Mouse (Mus musculus): ENCODE results near the gene Slc47a1. TPM values are rescaled to one million over a fixed set of nuclear protein-coding genes. Genes with fewer than 3 reads are reported as not detected.
A peak's percentile ranks its signal among the peaks of the same experiment; 100 is the strongest.

Gene Slc47a1
- total and polyA plus RNA-seq, 2 experiments from 2014 or later, result 31.5 to 49.4 TPM

- H3K4me1 ChIP-seq (ENCODE audit: control insufficient read depth, insufficient read depth), result no peaks in the 10 kb centered on the region
- H3K4me2 ChIP-seq (ENCODE audit: low read depth, low read length), result no peak overlapping the region
- no peaks in the 10 kb centered on the region for H3K36me3 ChIP-seq (replicated peaks; ENCODE audit: control insufficient read depth, insufficient read depth, low read length)
- DNase-seq (ENCODE audit: low spot score), result peak; percentile 79
- H3K9me3 ChIP-seq (replicated peaks; ENCODE audit: control insufficient read depth, low read length), result no peaks in the 10 kb centered on the region
- ATAC-seq (ENCODE audit: insufficient read depth, low read depth), result peak; percentile 77
- H3K9ac ChIP-seq (replicated peaks; ENCODE audit: low read depth, low read length), result no peak overlapping the region
- H3K4me3 ChIP-seq (ENCODE audit: low read depth, low read length), result no peak overlapping the region
- no peak overlapping the region for H3K27ac ChIP-seq (ENCODE audit: low read depth)
- no peaks in the 10 kb centered on the region for H3K27me3 ChIP-seq (ENCODE audit: control insufficient read depth, insufficient read depth, low read length)
- TF ChIP-seq EP300 (IDR thresholded peaks at IDR 0.05; ENCODE audit: low read depth), result no peak
- TF ChIP-seq CTCF (IDR thresholded peaks at IDR 0.05; ENCODE audit: low read depth), result peak; percentile 93
- WGBS, result 12% methylated on average over 8 of the region's 8 CpGs
Observed at GRCm38 (mm10) chr11:61349337-61349736, 28.8 kb downstream of the Slc47a1 start.

GRCm38 (mm10) chr11:61346133-61346532 lies 32.0 kb downstream of the Slc47a1 start:
- 67% methylated on average over 8 of the region's 8 CpGs for WGBS
- DNase-seq (ENCODE audit: low spot score) (no peak), ATAC-seq (ENCODE audit: insufficient read depth, low read depth) (no peak)
- TF ChIP-seq CTCF (IDR thresholded peaks at IDR 0.05; ENCODE audit: low read depth) (peak; percentile 7; the same call in 1 of the 2 replicates), EP300 (IDR thresholded peaks at IDR 0.05; ENCODE audit: low read depth) (no peak)
- Histone ChIP-seq H3K27me3 (ENCODE audit: control insufficient read depth, insufficient read depth, low read length) (peaks cover 19% of the 10 kb centered on the region), H3K36me3 (replicated peaks; ENCODE audit: control insufficient read depth, insufficient read depth, low read length) (peaks cover 8% of the 10 kb centered on the region; the same call in 1 of the 2 replicates), H3K4me1 (ENCODE audit: control insufficient read depth, insufficient read depth) (no peaks in the 10 kb centered on the region), H3K9me3 (replicated peaks; ENCODE audit: control insufficient read depth, low read length) (no peaks in the 10 kb centered on the region), H3K27ac (ENCODE audit: low read depth) (no peak overlapping the region), H3K4me3 (ENCODE audit: low read depth, low read length) (no peak overlapping the region), H3K9ac (replicated peaks; ENCODE audit: low read depth, low read length) (no peak overlapping the region), H3K4me2 (ENCODE audit: low read depth, low read length) (no peak overlapping the region)

GRCm38 (mm10) chr11:61342505-61343420 lies 35.4 kb downstream of the Slc47a1 start, which contains the start of gene Slc47a2:
Slc47a2 (minus strand) TSS chr11:61342860.
- Histone ChIP-seq H3K36me3 (replicated peaks; ENCODE audit: control insufficient read depth, insufficient read depth, low read length) (peaks cover 8% of the 10 kb centered on the region; the same call in 1 of the 2 replicates), H3K4me2 (ENCODE audit: low read depth, low read length) (peak within 1 kb of the TSS; percentile 62), H3K4me1 (ENCODE audit: control insufficient read depth, insufficient read depth) (no peaks in the 10 kb centered on the region), H3K27ac (ENCODE audit: low read depth) (no peak within 1 kb of the TSS), H3K9me3 (replicated peaks; ENCODE audit: control insufficient read depth, low read length) (no peaks in the 10 kb centered on the region), H3K4me3 (ENCODE audit: low read depth, low read length) (peak within 1 kb of the TSS; percentile 42), H3K9ac (replicated peaks; ENCODE audit: low read depth, low read length) (peak within 1 kb of the TSS; percentile 17; the same call in 1 of the 2 replicates), H3K27me3 (ENCODE audit: control insufficient read depth, insufficient read depth, low read length) (peaks cover 22% of the 10 kb centered on the region)
- DNase-seq (ENCODE audit: low spot score) (peak; percentile 56), ATAC-seq (ENCODE audit: insufficient read depth, low read depth) (peak; percentile 49)
- TF ChIP-seq CTCF (IDR thresholded peaks at IDR 0.05; ENCODE audit: low read depth) (peak; percentile 46), EP300 (IDR thresholded peaks at IDR 0.05; ENCODE audit: low read depth) (no peak)
- WGBS, result 3% methylated on average over 61 of the region's 61 CpGs

- Histone ChIP-seq H3K36me3 (replicated peaks; ENCODE audit: control insufficient read depth, insufficient read depth, low read length) (peaks cover 8% of the 10 kb centered on the region; the same call in 1 of the 2 replicates), H3K4me3 (ENCODE audit: low read depth, low read length) (peak overlapping the region; percentile 42), H3K27ac (ENCODE audit: low read depth) (no peak overlapping the region), H3K4me2 (ENCODE audit: low read depth, low read length) (peak overlapping the region; percentile 62), H3K9ac (replicated peaks; ENCODE audit: low read depth, low read length) (no peak overlapping the region), H3K9me3 (replicated peaks; ENCODE audit: control insufficient read depth, low read length) (no peaks in the 10 kb centered on the region), H3K27me3 (ENCODE audit: control insufficient read depth, insufficient read depth, low read length) (peaks cover 22% of the 10 kb centered on the region), H3K4me1 (ENCODE audit: control insufficient read depth, insufficient read depth) (no peaks in the 10 kb centered on the region)
- WGBS, result 21% methylated on average over 10 of the region's 10 CpGs
- ATAC-seq (ENCODE audit: insufficient read depth, low read depth) (no peak), DNase-seq (ENCODE audit: low spot score) (no peak)
- TF ChIP-seq CTCF (IDR thresholded peaks at IDR 0.05; ENCODE audit: low read depth) (no peak), EP300 (IDR thresholded peaks at IDR 0.05; ENCODE audit: low read depth) (no peak)
Observed at GRCm38 (mm10) chr11:61341971-61342370, 36.2 kb downstream of the Slc47a1 start.

- H3K4me1 ChIP-seq (ENCODE audit: control insufficient read depth, insufficient read depth), result no peaks in the 10 kb centered on the region
- no peak overlapping the region for H3K4me2 ChIP-seq (ENCODE audit: low read depth, low read length)
- no peak for TF ChIP-seq EP300 (IDR thresholded peaks at IDR 0.05; ENCODE audit: low read depth)
- TF ChIP-seq CTCF (IDR thresholded peaks at IDR 0.05; ENCODE audit: low read depth), result no peak
- no peak overlapping the region for H3K27ac ChIP-seq (ENCODE audit: low read depth)
- H3K36me3 ChIP-seq (replicated peaks; ENCODE audit: control insufficient read depth, insufficient read depth, low read length), result peaks cover 8% of the 10 kb centered on the region; the same call in 1 of the 2 replicates
- WGBS, result 74% methylated on average over 4 of the region's 4 CpGs
- H3K4me3 ChIP-seq (ENCODE audit: low read depth, low read length), result no peak overlapping the region
- no peaks in the 10 kb centered on the region for H3K9me3 ChIP-seq (replicated peaks; ENCODE audit: control insufficient read depth, low read length)
- DNase-seq (ENCODE audit: low spot score), result no peak
- no peak overlapping the region for H3K9ac ChIP-seq (replicated peaks; ENCODE audit: low read depth, low read length)
- peaks cover 22% of the 10 kb centered on the region for H3K27me3 ChIP-seq (ENCODE audit: control insufficient read depth, insufficient read depth, low read length)
- ATAC-seq (ENCODE audit: insufficient read depth, low read depth), result no peak
Observed at GRCm38 (mm10) chr11:61341233-61341632, 36.9 kb downstream of the Slc47a1 start.

Data from heart, postnatal 0 days (tissue).